Comparison of ENCODE assay signal across 20 mouse cellular contexts in the genomic region with DNA sequence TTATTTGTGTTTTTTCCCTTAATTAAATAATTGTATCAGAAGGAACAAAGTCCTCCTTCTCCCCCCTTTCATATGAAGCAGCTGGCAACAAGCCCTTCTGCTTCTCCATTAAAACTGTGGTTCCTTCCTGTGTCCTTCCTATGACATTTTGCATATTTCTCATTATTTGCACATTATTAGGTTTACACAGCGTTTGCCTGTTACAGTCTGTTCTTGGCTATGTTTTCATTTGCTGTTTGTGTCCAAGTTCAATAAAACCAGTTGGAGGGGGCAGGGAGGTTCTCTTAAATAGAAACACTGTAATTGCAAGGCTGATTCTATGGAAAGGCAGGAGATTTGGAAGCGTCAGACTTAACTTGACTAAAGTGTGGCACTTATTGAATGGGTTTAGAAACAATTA.
"Had no signal": no experiment of that assay in that cellular context is flagged by ENCODE, and none has a peak within 500 bp of the region (broad histone marks: within the 10 kb centered on the region; RNA-seq: fewer than 3 reads in every experiment).

No protein-coding gene starts in this region.

- H3K36me3 ChIP-seq: intestine, embryonic 15.5 days; limb, embryonic 12.5 days; limb, embryonic 15.5 days; lung, embryonic 15.5 days; midbrain, embryonic 12.5 days; midbrain, embryonic 15.5 days; neural tube, embryonic 12.5 days; neural tube, embryonic 15.5 days had no signal

- H3K27ac ChIP-seq: intestine, embryonic 15.5 days; limb, embryonic 12.5 days; limb, embryonic 15.5 days; liver, embryonic 14.5 days; lung, embryonic 15.5 days; midbrain, embryonic 12.5 days; midbrain, embryonic 15.5 days; neural tube, embryonic 12.5 days; neural tube, embryonic 15.5 days had no signal

- H3K27me3 ChIP-seq: intestine, embryonic 15.5 days; limb, embryonic 12.5 days; limb, embryonic 15.5 days; lung, embryonic 15.5 days; midbrain, embryonic 12.5 days; midbrain, embryonic 15.5 days; neural tube, embryonic 12.5 days; neural tube, embryonic 15.5 days had no signal

- H3K4me1 ChIP-seq: limb, embryonic 12.5 days; lung, embryonic 15.5 days; midbrain, embryonic 12.5 days; midbrain, embryonic 15.5 days; neural tube, embryonic 12.5 days had no signal

- DNase-seq: left cerebral cortex, postnatal 4 days; lung, adult 18-20 months; lung, postnatal 10 days; lung, postnatal 36 days; right cerebral cortex, adult 18-20 months; right cerebral cortex, postnatal 14 days; right cerebral cortex, postnatal 4 days; thymus, adult 18-20 months; thymus, postnatal 36 days had no signal

- ATAC-seq: hindbrain, embryonic 16.5 days; intestine, embryonic 15.5 days; midbrain, embryonic 15.5 days had no signal

- H3K9me3 ChIP-seq: intestine, embryonic 15.5 days; limb, embryonic 12.5 days; limb, embryonic 15.5 days; lung, embryonic 15.5 days; midbrain, embryonic 12.5 days; midbrain, embryonic 15.5 days; neural tube, embryonic 12.5 days; neural tube, embryonic 15.5 days had no signal

- H3K9ac ChIP-seq: intestine, embryonic 15.5 days; limb, embryonic 12.5 days; limb, embryonic 15.5 days; liver, embryonic 14.5 days; lung, embryonic 15.5 days; midbrain, embryonic 12.5 days; midbrain, embryonic 15.5 days; neural tube, embryonic 12.5 days; neural tube, embryonic 15.5 days had no signal

- H3K4me3 ChIP-seq: intestine, embryonic 15.5 days; limb, embryonic 12.5 days; limb, embryonic 15.5 days; lung, embryonic 15.5 days; megakaryocyte, embryonic 14.5 days; midbrain, embryonic 12.5 days; midbrain, embryonic 15.5 days; neural tube, embryonic 12.5 days; neural tube, embryonic 15.5 days had no signal

- H3K4me2 ChIP-seq: intestine, embryonic 15.5 days; limb, embryonic 12.5 days; limb, embryonic 15.5 days; lung, embryonic 15.5 days; midbrain, embryonic 12.5 days; midbrain, embryonic 15.5 days; neural tube, embryonic 12.5 days; neural tube, embryonic 15.5 days had no signal
